ENCODE assay signal across 24 mouse cellular contexts in the genomic region with DNA sequence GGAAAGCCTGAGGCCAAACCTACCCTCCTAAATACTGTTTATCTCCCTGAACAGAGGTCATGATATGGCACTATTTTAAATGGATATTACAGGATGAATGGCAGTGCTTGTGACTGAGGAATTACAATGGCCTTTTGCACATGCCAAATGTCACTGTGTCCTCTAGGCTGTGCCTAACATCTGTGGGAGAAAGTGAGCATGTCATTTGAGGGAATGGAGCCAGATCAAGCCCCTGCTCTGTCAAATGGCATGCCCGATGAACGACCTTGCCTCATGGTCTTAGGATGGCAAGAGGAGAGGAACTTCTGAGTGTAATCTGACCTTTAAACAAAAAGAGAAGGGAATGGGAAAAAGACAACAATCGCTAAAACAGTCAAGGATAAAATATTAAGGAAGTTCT.
DNase-seq lines count a peak whose midpoint lies in the region; ATAC-seq lines count a peak whose summit lies in the region.
"Had no signal": no experiment of that assay in that cellular context is flagged by ENCODE, and none has a peak within 500 bp of the region (broad histone marks: within the 10 kb centered on the region; RNA-seq: fewer than 3 reads in every experiment).

No protein-coding gene starts in this region.

- no peak for DNase-seq in heart, adult 11 months
- DNase-seq in adrenal gland, postnatal 10 days = peak; percentile 47
- DNase-seq in skeletal muscle tissue, adult 2 months (ENCODE audit: low read depth, low spot score) = peak; percentile 16
- DNase-seq: B cell, adult 2 months; cerebellum, adult 2 months; forebrain, postnatal 0 days; gastrocnemius, postnatal 14 days; heart, adult 2 months; kidney, adult 9 months; kidney, postnatal 14 days; right cerebral cortex, adult 18-20 months; right cerebral cortex, postnatal 4 days; thymus, postnatal 25 days had no signal

- no peaks in the 10 kb centered on the region for H3K9me3 ChIP-seq in heart, embryonic 13.5 days
- H3K9me3 ChIP-seq in midbrain, embryonic 15.5 days = no peaks in the 10 kb centered on the region
- no peaks in the 10 kb centered on the region for H3K9me3 ChIP-seq in midbrain, embryonic 16.5 days (replicated peaks; ENCODE audit: control insufficient read depth, low read length, poor library complexity, severe bottlenecking)
- H3K9me3 ChIP-seq: G1E; heart, embryonic 15.5 days; stomach, embryonic 15.5 days had no signal

- H3K27ac ChIP-seq in heart, embryonic 13.5 days (replicated peaks) = peak overlapping the region; percentile 36; the same call in 1 of the 2 replicates
- H3K27ac ChIP-seq in midbrain, embryonic 15.5 days = no peak overlapping the region
- no peak overlapping the region for H3K27ac ChIP-seq in midbrain, embryonic 16.5 days (ENCODE audit: low read length)
- H3K27ac ChIP-seq: heart, adult 2 months; heart, embryonic 15.5 days; hindbrain, embryonic 14.5 days; stomach, embryonic 15.5 days had no signal

- H3K4me1 ChIP-seq in heart, embryonic 13.5 days = peaks cover 15% of the 10 kb centered on the region
- no peaks in the 10 kb centered on the region for H3K4me1 ChIP-seq in midbrain, embryonic 15.5 days
- H3K4me1 ChIP-seq in midbrain, embryonic 16.5 days (ENCODE audit: control insufficient read depth, insufficient read depth, low read length) = no peaks in the 10 kb centered on the region
- H3K4me1 ChIP-seq: stomach, embryonic 15.5 days had no signal

- H3K4me2 ChIP-seq in heart, embryonic 13.5 days = no peak overlapping the region
- H3K4me2 ChIP-seq in midbrain, embryonic 15.5 days = no peak overlapping the region
- H3K4me2 ChIP-seq in midbrain, embryonic 16.5 days (ENCODE audit: low read length) = no peak overlapping the region
- H3K4me2 ChIP-seq: heart, embryonic 15.5 days; hindbrain, embryonic 14.5 days; midbrain, embryonic 11.5 days; stomach, embryonic 15.5 days had no signal

- no peaks in the 10 kb centered on the region for H3K27me3 ChIP-seq in heart, embryonic 13.5 days (replicated peaks)
- no peaks in the 10 kb centered on the region for H3K27me3 ChIP-seq in midbrain, embryonic 15.5 days (replicated peaks)
- H3K27me3 ChIP-seq in midbrain, embryonic 16.5 days (ENCODE audit: control insufficient read depth, insufficient read depth, low read depth, low read length) = no peaks in the 10 kb centered on the region
- H3K27me3 ChIP-seq: CH12.LX; heart, embryonic 15.5 days; Patski; stomach, embryonic 15.5 days had no signal

- H3K9ac ChIP-seq in heart, embryonic 13.5 days = no peak overlapping the region
- H3K9ac ChIP-seq in midbrain, embryonic 15.5 days = no peak overlapping the region
- no peak overlapping the region for H3K9ac ChIP-seq in midbrain, embryonic 16.5 days (ENCODE audit: low read depth, low read length)
- H3K9ac ChIP-seq: forebrain, postnatal 0 days; heart, embryonic 15.5 days; hindbrain, embryonic 14.5 days; stomach, embryonic 15.5 days had no signal

- no peaks in the 10 kb centered on the region for H3K36me3 ChIP-seq in heart, embryonic 13.5 days
- no peaks in the 10 kb centered on the region for H3K36me3 ChIP-seq in midbrain, embryonic 15.5 days (replicated peaks)
- H3K36me3 ChIP-seq in midbrain, embryonic 16.5 days (ENCODE audit: control insufficient read depth, insufficient read depth, low read length) = no peaks in the 10 kb centered on the region
- H3K36me3 ChIP-seq: G1E; heart, embryonic 15.5 days; stomach, embryonic 15.5 days had no signal

- no peak for ATAC-seq in heart, embryonic 13.5 days (ENCODE audit: extremely low read depth, insufficient number of reproducible peaks, low FRiP score, low TSS enrichment)
- 0 out of 2 replicates have a peak, but pooled peaks have one; percentile 39 for ATAC-seq in midbrain, embryonic 15.5 days (replicated peaks)
- no peak for ATAC-seq in midbrain, embryonic 16.5 days
- ATAC-seq in monocyte, adult 5-6 weeks (replicated peaks; ENCODE audit: insufficient number of reproducible peaks, low FRiP score, low TSS enrichment, poor library complexity, severe bottlenecking) = no peak
- ATAC-seq: forebrain, postnatal 0 days; Patski had no signal

- no peak overlapping the region for H3K4me3 ChIP-seq in heart, embryonic 13.5 days
- no peak overlapping the region for H3K4me3 ChIP-seq in midbrain, embryonic 15.5 days
- H3K4me3 ChIP-seq in midbrain, embryonic 16.5 days (ENCODE audit: low read depth, low read length) = no peak overlapping the region
- H3K4me3 ChIP-seq: heart, adult 2 months; heart, embryonic 15.5 days; stomach, embryonic 15.5 days had no signal

- 50% methylated on average over 3 of the region's 3 CpGs for whole genome bisulfite sequencing in heart, embryonic 13.5 days
- 77% methylated on average over 3 of the region's 3 CpGs for WGBS in midbrain, embryonic 15.5 days
- WGBS in midbrain, embryonic 16.5 days = 72% methylated on average over 3 of the region's 3 CpGs
